Mouse (Mus musculus) forebrain, embryonic 10.5 days (tissue): ENCODE data around the gene Mansc1. TPM values are rescaled to one million over a fixed set of nuclear protein-coding genes. Genes with fewer than 3 reads are reported as not detected.

Source experiments
- DNase-seq: peaks from one replicate; pipeline ENCODE4 v3.0.0-alpha.2; 2017; ENCODE audit warnings: low spot score; ENCODE audit errors: extremely low spot score
- H3K27ac ChIP-seq: fragments of 300-500 bp; sonication (generic); 2 replicates; pipeline ENCODE4 v1.5.1; 2016; ENCODE audit warnings: mild to moderate bottlenecking
- H3K27me3 ChIP-seq: fragments of 300-500 bp; sonication (generic); 2 replicates; pipeline ENCODE4 v1.6.1; 2016; ENCODE audit warnings: mild to moderate bottlenecking; ENCODE audit not compliant: poor library complexity, severe bottlenecking
- H3K36me3 ChIP-seq: fragments of 300-500 bp; sonication (generic); replicated peaks from 2 replicates; pipeline ENCODE4 v1.6.1; 2016; ENCODE audit warnings: mild to moderate bottlenecking, moderate library complexity
- H3K4me1 ChIP-seq: fragments of 300-500 bp; sonication (generic); 2 replicates; pipeline ENCODE4 v1.6.1; 2016
- H3K4me3 ChIP-seq: fragments of 300-500 bp; sonication (generic); 2 replicates; pipeline ENCODE4 v1.5.1; 2016; ENCODE audit warnings: mild to moderate bottlenecking, moderate library complexity
- H3K9me3 ChIP-seq: fragments of 300-500 bp; sonication (generic); 2 replicates; pipeline ENCODE4 v1.6.1; 2016; ENCODE audit warnings: mild to moderate bottlenecking, moderate library complexity
- WGBS: fragments of 180-500 bp; shearing (Covaris S2); methylation state at CpG from one replicate; pipeline ENCODE4 v1.1.7; 2016; 5-methylcytosine and 5-hydroxymethylcytosine counted together
- polyA plus RNA-seq: library from polyadenylated mRNA; unstranded; fragments of >200 nt; fragmentation: Nextera tagmentation; extraction: Ambion mirVana; gene quantifications from 2 replicates; pipeline ENCODE4 v1.2.1, GENCODE M21; 2016

Mansc1 gene
- polyA plus RNA-seq, 1 experiment from 2014 or later: 0.63 TPM

DNA sequence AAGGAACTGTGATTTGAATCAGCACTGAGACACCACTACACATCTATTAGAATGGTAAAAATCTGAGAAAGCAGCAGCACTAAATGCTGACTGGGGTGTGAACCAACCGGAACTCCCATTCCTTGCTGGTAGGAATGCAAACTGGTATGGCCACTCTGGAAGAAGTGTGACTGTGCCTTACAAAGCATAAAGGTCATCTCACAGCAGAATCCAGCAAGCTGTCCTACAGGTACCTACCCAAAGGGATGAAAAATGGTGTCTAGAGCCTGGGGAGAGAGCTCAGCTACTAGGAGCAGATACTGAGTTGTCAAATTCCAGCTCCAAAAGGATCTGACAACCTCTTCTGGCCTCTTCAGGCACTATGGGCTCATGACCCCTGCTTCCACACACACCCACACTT is 5.7 kb downstream of the Mansc1 start:
- Histone ChIP-seq H3K9me3 (no peaks in the 10 kb centered on the region), H3K27ac (no peak overlapping the region), H3K36me3 (no peaks in the 10 kb centered on the region), H3K4me3 (no peak overlapping the region), H3K4me1 (peaks cover under 1% of the 10 kb centered on the region; the same call in 1 of the 2 replicates), H3K27me3 (peaks cover 14% of the 10 kb centered on the region)
- no peak for DNase-seq
- 95% methylated on average over 1 of the region's 1 CpGs for WGBS

DNA sequence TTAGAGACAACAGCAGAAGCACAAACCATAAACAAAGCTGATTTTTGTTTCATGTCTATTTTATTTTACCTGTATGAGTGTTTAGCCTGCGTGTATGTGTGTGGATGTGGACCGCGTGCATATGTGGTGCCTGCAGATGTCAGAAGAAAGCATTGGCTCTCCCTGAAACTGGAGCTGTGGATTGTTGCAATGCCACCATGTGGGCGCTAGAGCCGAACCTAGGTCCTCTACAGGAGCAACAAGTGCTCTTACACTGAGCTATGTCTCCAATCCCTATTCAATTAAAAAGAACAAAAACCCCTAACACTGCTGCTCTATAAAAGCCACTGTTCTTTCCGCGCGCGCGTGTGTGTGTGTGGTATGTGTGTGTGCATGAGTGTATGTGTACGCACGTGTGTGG is 6.9 kb downstream of the Mansc1 start:
- DNase-seq: no peak
- Histone ChIP-seq H3K9me3 (no peaks in the 10 kb centered on the region), H3K27ac (no peak overlapping the region), H3K27me3 (peaks cover 2% of the 10 kb centered on the region), H3K4me1 (no peaks in the 10 kb centered on the region), H3K4me3 (no peak overlapping the region), H3K36me3 (no peaks in the 10 kb centered on the region)
- 59% methylated on average over 12 of the region's 12 CpGs for WGBS

DNA sequence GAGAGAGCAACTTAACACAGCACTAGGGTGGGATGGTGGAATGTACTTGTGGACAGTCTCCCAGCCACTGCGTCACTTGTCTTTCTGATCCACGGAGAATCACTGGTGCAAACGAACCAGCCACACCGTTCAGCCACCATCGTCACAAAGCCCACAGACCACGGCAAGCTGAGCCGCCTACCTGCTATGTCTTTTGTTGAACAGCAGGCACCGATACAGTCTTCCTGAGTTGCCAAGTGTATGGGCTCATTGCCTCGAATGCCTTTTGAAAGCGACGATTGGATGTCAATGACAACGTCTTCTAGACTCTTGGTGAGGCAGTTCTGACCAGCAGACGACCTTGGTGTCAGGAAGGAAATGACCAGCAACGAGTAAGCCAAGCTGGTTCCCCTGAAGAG is 10.7 kb downstream of the Mansc1 start:
- Histone ChIP-seq H3K4me3 (no peak overlapping the region), H3K36me3 (no peaks in the 10 kb centered on the region), H3K27me3 (no peaks in the 10 kb centered on the region), H3K27ac (no peak overlapping the region), H3K9me3 (no peaks in the 10 kb centered on the region), H3K4me1 (no peaks in the 10 kb centered on the region)
- 86% methylated on average over 14 of the region's 14 CpGs for WGBS
- DNase-seq: no peak

DNA sequence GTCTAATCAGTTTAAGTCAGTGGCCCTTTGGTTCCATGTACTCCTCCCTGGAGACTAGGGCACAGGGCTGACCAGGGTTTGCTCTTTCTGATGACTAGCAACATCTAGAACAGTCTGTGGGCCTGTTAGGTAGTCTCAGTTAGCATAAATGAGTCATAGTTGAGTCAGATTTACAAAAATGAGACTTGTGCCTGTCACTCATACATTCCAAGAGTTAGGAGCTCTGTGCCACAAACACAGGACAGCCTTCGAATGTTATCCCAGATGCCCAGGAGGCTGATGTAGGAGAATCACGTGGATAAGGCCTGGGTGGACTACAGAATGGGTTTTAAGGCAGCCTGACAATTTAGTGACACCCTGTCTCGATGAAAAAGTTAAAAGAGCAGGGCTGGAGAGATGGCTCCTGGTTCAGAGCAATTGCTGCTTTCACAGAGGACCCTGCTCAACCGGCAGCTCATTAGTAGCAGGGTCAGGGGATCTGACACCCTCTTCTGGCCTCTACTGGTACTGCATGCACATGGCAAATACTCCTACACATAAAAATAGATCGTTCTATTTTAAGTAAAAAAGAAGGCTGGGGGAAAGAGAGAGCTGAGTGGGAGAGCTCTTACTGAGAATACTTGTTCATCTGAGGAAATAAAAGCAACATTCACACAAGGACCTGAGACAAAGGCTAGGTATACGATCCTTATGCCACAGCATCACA is 11.3 kb downstream of the Mansc1 start:
- WGBS: 71% methylated on average over 6 of the region's 6 CpGs
- no peaks in the 10 kb centered on the region for H3K9me3 ChIP-seq
- H3K36me3 ChIP-seq: no peaks in the 10 kb centered on the region
- no peaks in the 10 kb centered on the region for H3K27me3 ChIP-seq
- H3K4me1 ChIP-seq: no peaks in the 10 kb centered on the region
- no peak for DNase-seq
- H3K27ac ChIP-seq: no peak overlapping the region
- H3K4me3 ChIP-seq: no peak overlapping the region

DNA sequence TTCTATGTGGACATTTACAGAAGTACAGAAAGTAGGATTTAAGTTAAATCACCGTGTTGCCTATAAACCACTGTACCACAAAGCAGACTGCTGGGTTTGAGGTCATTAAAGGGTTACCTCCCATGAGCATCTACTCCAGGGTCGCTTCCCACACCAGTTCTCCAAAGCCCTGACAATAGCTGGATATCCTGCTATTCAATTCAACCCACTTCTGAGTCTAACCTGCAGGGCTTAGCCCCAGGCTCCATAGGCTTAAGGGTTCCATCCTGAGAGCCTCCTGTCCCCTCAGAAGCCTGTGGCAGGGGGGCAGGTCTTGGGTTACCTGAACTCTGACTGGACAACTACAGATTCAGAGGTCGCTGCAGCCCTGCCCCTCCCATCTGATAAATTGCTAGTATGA is 12.2 kb downstream of the Mansc1 start:
- Histone ChIP-seq H3K36me3 (no peaks in the 10 kb centered on the region), H3K4me3 (no peak overlapping the region), H3K9me3 (no peaks in the 10 kb centered on the region), H3K27me3 (no peaks in the 10 kb centered on the region), H3K27ac (no peak overlapping the region), H3K4me1 (no peaks in the 10 kb centered on the region)
- 67% methylated on average over 3 of the region's 3 CpGs for WGBS
- no peak for DNase-seq

DNA sequence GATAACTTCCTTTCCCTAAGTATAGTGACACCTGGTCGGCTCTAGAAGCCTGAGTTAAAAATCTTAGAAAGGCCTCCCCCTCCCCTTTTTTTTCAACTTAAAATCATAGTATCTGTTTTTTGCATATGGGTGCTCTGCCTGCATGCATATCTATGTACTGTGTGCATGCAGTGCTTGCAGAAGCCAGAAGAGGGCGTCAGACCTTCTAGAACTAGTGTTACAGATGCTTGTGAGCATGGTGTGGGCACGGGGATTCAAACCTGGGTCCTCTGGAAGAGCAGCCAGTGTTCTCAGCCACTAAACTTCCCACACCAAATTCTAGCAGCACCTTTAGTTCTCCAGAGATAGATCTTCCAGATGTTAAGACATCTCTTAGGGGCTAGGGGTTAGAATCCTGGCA is 14.7 kb downstream of the Mansc1 start:
- DNase-seq: no peak
- H3K27ac ChIP-seq: no peak overlapping the region
- no peaks in the 10 kb centered on the region for H3K27me3 ChIP-seq
- H3K4me1 ChIP-seq: peaks cover under 1% of the 10 kb centered on the region; the same call in 1 of the 2 replicates
- no peaks in the 10 kb centered on the region for H3K36me3 ChIP-seq
- 60% methylated on average over 3 of the region's 3 CpGs for WGBS
- H3K9me3 ChIP-seq: no peaks in the 10 kb centered on the region
- no peak overlapping the region for H3K4me3 ChIP-seq

DNA sequence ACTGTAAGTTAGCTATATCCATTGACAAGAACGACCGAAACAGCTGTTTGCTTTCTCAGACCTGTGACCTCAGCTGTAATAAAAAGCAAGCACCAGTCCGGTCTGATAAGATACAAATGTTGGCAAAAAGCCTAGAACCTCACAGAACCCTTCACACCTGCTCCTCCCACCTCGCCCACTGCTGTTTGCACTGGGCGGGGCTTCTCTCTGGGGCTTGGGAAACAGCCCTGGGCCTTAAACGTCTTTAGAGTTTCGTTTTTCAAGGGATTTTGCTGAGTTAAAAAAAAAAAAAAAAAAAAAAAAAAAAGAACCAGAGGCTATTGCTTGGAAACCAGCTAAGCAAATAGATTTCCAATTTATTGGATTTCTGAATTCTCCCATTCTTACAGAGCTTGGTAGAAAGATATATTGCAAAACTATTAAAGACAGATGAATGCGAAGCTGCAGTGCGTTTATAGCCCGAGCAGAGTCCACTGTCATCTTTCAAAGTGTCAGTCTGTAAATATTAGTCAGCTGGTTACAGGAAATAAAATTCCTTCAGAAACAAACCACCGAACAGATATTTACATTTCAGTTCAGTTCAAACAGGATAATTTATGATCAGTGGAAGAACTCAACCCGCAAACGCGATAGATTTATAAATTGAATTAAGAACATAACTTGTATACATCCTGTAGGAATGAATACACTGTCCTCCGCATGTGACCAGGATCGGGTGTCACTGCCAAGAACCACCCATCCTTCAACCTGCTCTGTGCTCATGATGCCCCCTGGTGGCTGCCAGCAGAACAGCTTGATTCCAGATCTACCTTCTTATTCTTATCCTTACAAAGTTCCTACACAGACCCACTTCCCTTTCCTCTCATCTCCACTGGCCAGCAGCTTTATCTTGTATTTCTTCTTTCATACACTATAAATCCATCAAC is 17.3 kb downstream of the Mansc1 start:
- H3K27ac ChIP-seq: no peak overlapping the region
- H3K4me3 ChIP-seq: no peak overlapping the region
- WGBS: 31% methylated on average over 16 of the region's 16 CpGs
- H3K4me1 ChIP-seq: peaks cover 10% of the 10 kb centered on the region; the same call in 1 of the 2 replicates
- H3K27me3 ChIP-seq: no peaks in the 10 kb centered on the region
- no peaks in the 10 kb centered on the region for H3K36me3 ChIP-seq
- DNase-seq: peak; percentile 74
- no peaks in the 10 kb centered on the region for H3K9me3 ChIP-seq

DNA sequence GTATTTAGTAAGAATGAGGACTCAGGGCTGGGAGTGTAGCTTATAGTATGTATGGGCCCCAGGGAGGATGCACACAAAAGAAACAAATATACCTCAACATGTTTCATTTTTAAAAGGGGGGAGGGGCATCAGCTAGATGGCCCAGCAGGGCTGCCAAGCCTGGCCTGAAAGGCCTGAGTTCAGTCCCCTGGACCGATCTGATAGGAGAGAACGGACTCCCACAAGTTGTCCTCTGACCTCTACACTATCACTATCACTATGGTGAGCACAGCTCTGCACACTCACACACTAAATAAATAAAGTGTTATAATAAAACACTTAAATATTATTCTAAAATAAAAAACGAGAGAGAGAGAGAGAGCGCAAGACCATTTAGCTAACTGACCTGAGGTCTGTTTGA is 18.0 kb downstream of the Mansc1 start:
- no peak overlapping the region for H3K4me3 ChIP-seq
- no peak overlapping the region for H3K27ac ChIP-seq
- DNase-seq: no peak
- H3K27me3 ChIP-seq: no peaks in the 10 kb centered on the region
- WGBS: 91% methylated on average over 4 of the region's 4 CpGs
- H3K4me1 ChIP-seq: peaks cover 10% of the 10 kb centered on the region; the same call in 1 of the 2 replicates
- H3K9me3 ChIP-seq: no peaks in the 10 kb centered on the region
- H3K36me3 ChIP-seq: no peaks in the 10 kb centered on the region

- no peaks in the 10 kb centered on the region for H3K9me3 ChIP-seq
- H3K4me3 ChIP-seq: no peak overlapping the region
- DNase-seq: no peak
- H3K27me3 ChIP-seq: no peaks in the 10 kb centered on the region
- 81% methylated on average over 13 of the region's 13 CpGs for WGBS
- H3K36me3 ChIP-seq: no peaks in the 10 kb centered on the region
- no peak overlapping the region for H3K27ac ChIP-seq
- H3K4me1 ChIP-seq: peaks cover 16% of the 10 kb centered on the region
These were observed 20.4 kb downstream of the Mansc1 start for GRCm38 (mm10) chr6:134611896-134612295.

GRCm38 (mm10) chr6:134610380-134610779 is 21.9 kb downstream of the Mansc1 start:
- Histone ChIP-seq H3K4me1 (peaks cover 25% of the 10 kb centered on the region), H3K36me3 (no peaks in the 10 kb centered on the region), H3K4me3 (no peak overlapping the region), H3K27me3 (no peaks in the 10 kb centered on the region), H3K9me3 (no peaks in the 10 kb centered on the region), H3K27ac (no peak overlapping the region)
- 92% methylated on average over 9 of the region's 9 CpGs for WGBS
- no peak for DNase-seq

DNA sequence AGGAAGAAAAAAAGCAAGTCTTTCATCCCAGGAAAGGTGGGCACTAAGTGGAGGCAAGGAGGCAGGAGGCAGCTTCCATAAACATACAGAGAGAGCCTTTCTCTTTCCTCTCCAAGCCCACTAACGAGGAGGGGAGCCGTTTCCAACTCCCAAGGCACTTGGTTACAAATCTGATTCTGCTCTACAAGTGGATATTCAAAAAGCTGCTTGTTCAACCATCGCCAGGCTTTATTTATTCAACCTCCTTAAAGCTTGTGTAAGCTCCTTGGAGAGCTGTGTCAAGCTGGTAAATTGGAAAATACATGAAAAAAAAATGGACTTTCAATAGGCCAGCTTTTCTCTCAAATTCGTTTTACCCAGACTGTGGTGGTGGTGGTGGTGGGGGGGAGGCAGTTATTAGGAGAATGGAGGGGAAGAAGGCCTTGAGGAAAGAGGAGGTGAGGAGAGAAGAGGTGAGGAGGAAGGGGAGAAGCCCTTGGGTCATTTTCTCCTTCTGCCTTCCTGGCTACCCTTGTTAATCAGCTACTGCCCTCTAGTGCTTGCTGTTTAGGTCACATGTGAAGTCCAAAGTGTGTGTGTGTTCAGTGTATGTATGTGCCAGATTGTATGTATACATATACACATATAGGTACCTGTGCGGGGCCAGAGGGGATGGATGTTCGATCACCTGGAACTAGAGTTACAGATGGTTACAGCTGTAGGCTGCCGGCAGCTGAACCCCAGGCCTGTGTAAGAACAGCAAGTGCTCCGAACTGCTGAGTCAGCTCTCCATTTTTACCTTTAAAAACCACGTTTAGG is 25.1 kb downstream of the Mansc1 start:
- H3K27me3 ChIP-seq: no peaks in the 10 kb centered on the region
- 68% methylated on average over 9 of the region's 9 CpGs for WGBS
- H3K9me3 ChIP-seq: no peaks in the 10 kb centered on the region
- peaks cover 28% of the 10 kb centered on the region for H3K4me1 ChIP-seq
- H3K4me3 ChIP-seq: no peak overlapping the region
- H3K36me3 ChIP-seq: no peaks in the 10 kb centered on the region
- no peak overlapping the region for H3K27ac ChIP-seq
- no peak for DNase-seq

DNA sequence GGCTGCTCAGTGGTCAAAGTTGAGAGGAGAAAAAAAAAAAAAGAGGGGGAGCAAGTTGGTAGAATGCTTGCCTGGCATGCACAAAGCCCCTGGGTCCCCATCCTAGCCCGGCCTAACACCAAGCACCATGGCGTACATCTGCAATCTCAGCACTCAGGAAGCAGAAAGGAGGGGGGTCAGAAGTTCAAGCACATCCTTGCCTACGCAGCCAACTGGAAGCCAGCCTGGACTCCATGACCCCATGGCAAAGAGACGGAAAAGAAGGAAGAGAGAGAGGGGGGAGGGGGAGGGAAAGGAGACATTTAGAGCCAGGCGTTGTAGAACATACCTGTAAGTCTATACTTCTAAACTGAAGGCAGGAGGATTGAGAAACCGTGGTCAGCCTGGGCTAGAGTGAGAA is 25.7 kb downstream of the Mansc1 start:
- no peaks in the 10 kb centered on the region for H3K27me3 ChIP-seq
- WGBS: 68% methylated on average over 6 of the region's 6 CpGs
- peaks cover 30% of the 10 kb centered on the region for H3K4me1 ChIP-seq
- no peak for DNase-seq
- H3K4me3 ChIP-seq: no peak overlapping the region
- H3K36me3 ChIP-seq: no peaks in the 10 kb centered on the region
- H3K27ac ChIP-seq: no peak overlapping the region
- H3K9me3 ChIP-seq: no peaks in the 10 kb centered on the region
